Mouse (Mus musculus) Muller cell, postnatal 12 days (primary cell): ENCODE data around the gene Lpar2.

Experiments
- DNase-seq: peaks from one replicate; pipeline ENCODE4 v3.0.0-alpha.2; 2015; ENCODE audit errors: inconsistent ontology term

Gene Lpar2

GRCm38 (mm10) chr8:69807236-69807635, 15.0 kb upstream of the Lpar2 start:
- no peak for DNase-seq

DNA sequence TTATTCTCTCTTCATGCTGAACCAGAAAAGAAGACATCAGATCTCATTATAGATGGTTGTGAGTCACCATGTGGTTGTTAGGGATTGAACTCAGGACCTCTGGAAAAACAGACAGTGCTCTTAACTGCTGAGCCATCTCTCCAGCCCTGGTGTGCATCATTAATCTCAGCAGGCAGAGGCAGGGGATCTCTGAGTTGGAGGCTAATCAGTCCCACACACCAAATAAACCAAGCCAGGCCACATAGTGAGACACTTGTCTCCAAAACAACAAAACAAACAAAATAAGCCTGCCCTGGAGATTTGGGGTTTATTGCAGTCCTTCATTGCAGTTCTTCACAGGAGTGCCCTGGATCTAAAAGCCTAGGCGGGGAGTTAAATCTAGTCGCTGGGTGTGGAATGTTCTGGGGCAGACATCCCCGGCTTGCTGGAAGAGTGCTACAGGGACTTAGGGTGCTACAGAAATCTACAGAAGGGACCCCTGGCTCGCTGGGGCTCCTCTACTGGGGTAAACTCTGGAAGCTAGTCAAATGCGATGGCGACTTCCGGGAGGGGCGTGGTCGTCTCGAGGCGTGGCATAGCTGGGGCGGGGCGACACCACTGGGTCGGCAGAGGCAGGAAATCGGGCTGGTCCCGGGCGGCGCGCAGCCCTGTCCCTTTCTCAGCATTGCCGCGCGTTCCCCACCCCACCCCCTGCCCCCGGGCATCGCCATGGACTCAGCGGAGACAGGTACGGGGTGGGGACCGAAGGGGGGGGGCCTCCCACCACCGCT, 13.9 kb upstream of the Lpar2 start, which contains the start of gene Gmip:
TSS of gene Gmip (plus strand) at position 586 of the 770 bp plus-strand sequence.
- DNase-seq: peak; percentile 60

GRCm38 (mm10) chr8:69808864-69809403, 13.3 kb upstream of the Lpar2 start:
- no peak for DNase-seq

DNA sequence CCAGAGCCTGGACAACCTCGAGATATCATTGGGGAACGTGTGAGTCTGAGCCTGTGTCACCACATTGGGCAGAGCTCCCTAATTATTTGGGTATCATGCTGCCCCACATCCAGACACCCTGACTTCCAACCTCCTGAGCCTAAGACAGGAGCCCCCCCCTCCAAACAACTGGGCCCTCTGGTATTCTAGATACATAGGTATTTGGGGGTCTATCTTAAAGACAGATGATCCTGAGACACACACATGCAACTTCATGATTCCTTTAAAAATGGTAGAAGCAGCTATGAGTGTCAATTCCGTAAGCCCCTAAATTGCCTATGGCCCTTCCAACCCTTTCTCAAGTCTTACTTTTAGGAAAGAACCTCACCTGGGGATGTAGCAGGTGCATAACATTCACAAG, 12.4 kb upstream of the Lpar2 start:
- no peak for DNase-seq

DNA sequence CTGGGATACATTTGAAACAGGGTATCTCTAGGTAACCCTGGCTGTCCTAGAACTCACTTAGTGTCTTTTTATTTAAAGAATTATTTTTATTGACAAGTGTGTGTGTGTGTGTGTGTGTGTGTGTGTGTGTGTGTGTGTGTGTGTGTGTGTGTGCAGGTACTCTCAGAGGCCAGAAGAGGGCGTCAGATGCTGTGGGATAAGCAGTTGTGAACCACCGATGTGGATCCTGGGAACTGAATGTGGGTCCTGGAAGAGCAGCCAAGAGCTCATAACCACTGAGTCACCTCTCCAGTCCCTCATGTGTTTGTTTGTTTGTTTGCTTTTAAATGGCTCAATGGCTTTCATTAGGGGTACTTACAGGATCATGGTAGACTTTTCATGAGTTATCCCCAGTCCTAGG, 7.3 kb upstream of the Lpar2 start:
- DNase-seq: no peak

GRCm38 (mm10) chr8:69815396-69815795, 6.8 kb upstream of the Lpar2 start:
- no peak for DNase-seq

DNA sequence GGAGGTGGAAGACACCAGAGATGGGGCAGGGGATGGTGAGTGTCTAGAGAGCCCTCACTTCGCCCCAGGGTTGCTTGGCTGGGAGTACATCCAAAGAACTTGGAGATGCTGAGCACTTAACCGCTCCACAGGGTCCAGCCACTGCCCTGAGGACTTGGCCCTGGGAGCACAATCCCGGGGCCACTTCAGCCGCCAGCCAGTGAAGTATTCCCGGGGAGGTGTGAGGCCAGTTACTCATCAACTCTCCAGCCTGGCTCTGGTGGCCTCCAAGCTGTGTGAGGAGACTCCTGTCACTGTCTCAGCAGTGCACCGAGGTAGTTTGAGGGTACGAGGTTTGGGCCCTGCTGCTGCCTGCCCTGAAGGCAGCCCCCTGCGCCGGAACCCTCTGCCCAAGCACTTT, 1.8 kb upstream of the Lpar2 start:
- no peak for DNase-seq

DNA sequence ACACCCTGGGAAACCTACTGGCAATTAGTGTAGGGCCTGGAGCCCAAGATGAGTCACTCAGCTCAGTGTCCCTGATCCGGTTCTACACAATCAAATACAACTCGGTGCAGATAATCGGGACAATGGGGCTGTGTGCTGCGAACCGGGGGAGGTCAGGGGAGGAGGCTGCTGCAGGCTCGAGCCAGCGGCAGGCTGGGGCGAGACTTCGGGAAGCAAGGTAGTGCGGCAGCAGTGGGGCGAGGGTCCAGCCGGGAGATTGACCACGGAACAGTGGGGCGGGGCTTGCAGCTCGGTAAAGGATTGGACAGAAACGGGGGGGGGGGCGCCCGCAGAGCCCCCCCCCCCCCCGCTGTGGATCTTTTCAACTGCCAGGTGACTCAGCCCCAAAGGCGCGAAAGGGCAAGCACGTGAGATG, 251 bp upstream of the Lpar2 start:
- DNase-seq: peak; percentile 84

GRCm38 (mm10) chr8:69826371-69826770, 4.1 kb downstream of the Lpar2 start:
- DNase-seq: no peak

- DNase-seq: peak; percentile 99
Observed at GRCm38 (mm10) chr8:69832298-69832853, 10.1 kb downstream of the Lpar2 start, which contains the start of gene Pbx4. TSS of gene Pbx4 (plus strand) at chr8:69832491.

GRCm38 (mm10) chr8:69837057-69837682, 14.9 kb downstream of the Lpar2 start:
- no peak for DNase-seq

DNA sequence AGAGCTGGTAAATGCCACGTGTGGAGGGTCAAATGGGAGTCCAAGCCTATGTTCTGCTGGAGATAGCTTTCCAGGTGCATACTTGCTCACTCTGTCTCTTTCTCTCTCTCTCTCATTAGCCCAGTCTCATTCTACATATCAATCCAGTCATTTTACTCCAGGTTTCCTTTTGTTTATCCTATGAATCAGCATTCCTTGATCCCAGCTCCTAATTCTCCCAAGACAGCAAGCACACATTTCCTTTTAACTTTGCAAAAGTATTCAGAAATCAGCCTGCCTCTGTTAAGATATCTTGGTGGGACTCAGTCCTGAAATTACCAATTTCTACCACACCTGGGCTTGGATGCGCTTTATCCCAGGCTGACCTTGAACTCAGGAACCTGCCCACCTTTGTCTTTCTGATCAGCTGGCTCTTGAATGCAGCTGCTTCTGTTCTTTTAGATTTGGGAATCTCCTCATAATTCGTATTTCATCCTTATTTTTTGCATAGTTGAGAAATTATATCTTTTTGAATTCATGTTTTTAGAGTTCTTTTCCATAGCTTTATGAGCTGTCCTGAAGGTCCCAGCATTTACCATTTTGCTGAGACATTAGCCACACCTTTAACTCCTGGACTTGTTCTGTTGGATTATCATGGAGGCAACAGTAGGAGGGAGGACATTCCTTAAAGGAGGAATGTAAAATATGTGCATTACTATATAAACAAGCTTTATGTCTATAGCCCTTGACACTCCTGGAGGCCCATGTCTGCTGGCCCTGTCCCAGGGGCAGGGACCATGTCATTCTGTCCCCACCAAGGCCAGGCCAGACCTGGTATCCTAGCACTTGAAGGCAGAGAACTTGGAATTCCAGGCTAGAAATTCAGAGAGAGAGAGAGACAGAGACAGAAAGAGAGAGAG, 25.2 kb downstream of the Lpar2 start:
- no peak for DNase-seq

- DNase-seq: peak; percentile 78
Observed at GRCm38 (mm10) chr8:69848951-69849350, 26.7 kb downstream of the Lpar2 start.

DNA sequence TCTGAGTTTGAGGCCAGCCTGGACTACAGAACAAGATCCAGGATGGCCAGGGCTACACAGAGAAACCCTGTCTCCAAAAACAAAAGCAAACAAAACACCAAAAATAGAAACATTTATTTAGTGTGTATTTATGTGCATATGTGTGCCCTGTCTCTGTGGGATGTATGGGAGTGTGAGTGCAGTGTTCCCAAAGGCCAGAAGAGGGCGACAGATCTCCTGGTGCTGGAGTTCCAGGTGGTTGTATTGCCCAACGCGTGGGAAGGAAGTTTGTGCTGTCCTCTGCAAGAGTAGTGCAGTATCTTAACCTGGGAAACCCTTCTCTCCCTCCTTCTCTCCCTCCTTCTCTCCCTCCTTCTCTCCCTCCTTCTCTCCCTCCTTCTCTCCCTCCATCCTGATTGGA, 27.7 kb downstream of the Lpar2 start:
- DNase-seq: no peak

GRCm38 (mm10) chr8:69850926-69851506, 28.8 kb downstream of the Lpar2 start:
- no peak for DNase-seq

GRCm38 (mm10) chr8:69853869-69854268, 31.6 kb downstream of the Lpar2 start:
- no peak for DNase-seq

DNA sequence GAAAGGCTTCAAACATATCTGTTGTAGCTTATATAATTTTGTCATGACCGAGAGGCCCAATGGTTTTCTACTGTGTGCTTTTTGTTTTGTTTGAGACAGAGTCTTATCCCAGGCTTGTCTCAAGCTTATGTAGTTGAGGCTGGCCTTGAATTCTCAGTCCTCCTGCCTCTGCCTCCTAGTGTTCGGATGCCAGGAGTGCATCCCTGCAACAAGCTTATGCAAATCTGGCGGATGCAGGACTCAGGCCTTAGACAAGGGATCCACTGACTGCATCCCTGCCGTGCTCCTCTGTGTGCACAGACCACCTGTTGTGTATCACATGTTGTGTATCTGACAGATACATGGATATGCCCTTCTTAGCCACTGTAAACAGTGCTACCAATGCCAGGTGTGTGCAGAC, 38.6 kb downstream of the Lpar2 start:
- no peak for DNase-seq

- no peak for DNase-seq
Observed at GRCm38 (mm10) chr8:69861251-69861650, 39.0 kb downstream of the Lpar2 start.

GRCm38 (mm10) chr8:69863387-69864020, 41.3 kb downstream of the Lpar2 start:
- DNase-seq: no peak

DNA sequence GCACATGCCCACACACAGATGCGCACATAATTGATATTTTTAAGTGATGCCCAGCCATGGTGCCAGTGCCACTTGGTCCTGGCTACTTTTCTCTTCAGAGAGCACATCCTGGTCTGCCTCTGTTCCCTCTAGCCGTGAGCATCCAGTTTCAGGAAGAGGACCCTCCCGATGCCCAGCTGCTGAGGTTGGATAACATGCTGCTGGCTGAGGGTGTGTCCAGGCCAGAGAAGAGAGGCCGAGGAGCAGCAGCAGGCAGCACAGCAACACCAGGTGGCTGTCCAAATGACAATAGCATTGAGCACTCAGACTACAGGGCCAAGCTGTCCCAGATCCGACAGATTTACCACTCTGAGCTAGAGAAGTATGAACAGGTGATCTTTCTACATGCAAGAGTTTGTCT, 42.0 kb downstream of the Lpar2 start:
- no peak for DNase-seq
